Mouse (Mus musculus) C3H10T1/2 (cell line): ENCODE measurements around the gene Gm19345. TPM values are rescaled to one million over a fixed set of nuclear protein-coding genes. Genes with fewer than 3 reads are reported as not detected.

ENCODE experiments used
- polyA plus RNA-seq, 2 experiments: library from polyadenylated mRNA; unstranded; fragments of >200 nt; fragmentation: generic; extraction: Trizol; gene quantifications; one replicate each; pipeline ENCODE4 v1.2.1; 2012; ENCODE audit warnings: missing spikeins in 2 of 2

Gm19345 gene
- under 1 TPM in 1 of 2 experiments, not detected in 1; 0.12 TPM for polyA plus RNA-seq

GRCm38 (mm10) chr7:19851858-19852570, at the start of gene Gm19345:
TSS of gene Gm19345 (plus strand) at chr7:19852003.

GRCm38 (mm10) chr7:19822604-19823058, 29.2 kb upstream of the Gm19345 start, which contains the start of gene Bcl3:
TSS of gene Bcl3 (minus strand) at chr7:19822770.

GRCm38 (mm10) chr7:19861199-19861598, 9.4 kb downstream of the Gm19345 start, which contains the start of gene Ceacam16:
TSS of gene Ceacam16 (minus strand) at chr7:19861299.

GRCm38 (mm10) chr7:19887849-19888248, 36.0 kb downstream of the Gm19345 start, which contains the start of gene Ceacam19:
TSS of gene Ceacam19 (minus strand) at chr7:19887965.

Other genes with a start within 250 kb of the Gm19345 start
- gene Clasrp, start 247.5 kb upstream of the Gm19345 start, polyA plus RNA-seq, result 10 to 100 TPM; 11.9 to 28.1 TPM
- gene Relb, start 222.6 kb upstream of the Gm19345 start, polyA plus RNA-seq, result 10 to 100 TPM; 11.9 to 33.1 TPM
- gene Clptm1, start 187.0 kb upstream of the Gm19345 start, polyA plus RNA-seq, result 10 to 100 TPM; 82.8 to 99.6 TPM
- under 1 TPM in 1 of 2 experiments, not detected in 1; 0.94 TPM for gene Apoc2, start 174.1 kb upstream of the Gm19345 start, polyA plus RNA-seq
- not detected for gene Gm44805, start 170.6 kb upstream of the Gm19345 start, polyA plus RNA-seq
- gene Apoc4, start 170.5 kb upstream of the Gm19345 start, polyA plus RNA-seq, result 1 to 10 TPM in 1 of 2 experiments, not detected in 1; 4.6 TPM
- gene Apoc1, start 159.3 kb upstream of the Gm19345 start, polyA plus RNA-seq, result 10 to 100 TPM in 1 of 2 experiments, not detected in 1; 23.3 TPM
- 10 to 100 TPM in 1 of 2 experiments, under 1 TPM in 1; 0.54 to 25.5 TPM for gene Apoe, start 152.8 kb upstream of the Gm19345 start, polyA plus RNA-seq
- gene Tomm40, start 136.6 kb upstream of the Gm19345 start, polyA plus RNA-seq, result 100 to 1,000 TPM in 1 of 2 experiments, 10 to 100 TPM in 1; 73.6 to 172 TPM
- gene Nectin2, start 101.5 kb upstream of the Gm19345 start, polyA plus RNA-seq, result 10 to 100 TPM; 10.7 to 22.9 TPM
- gene Bcam, start 81.0 kb upstream of the Gm19345 start, polyA plus RNA-seq, result under 1 TPM; 0.04 to 0.12 TPM
- gene Cblc, start 55.2 kb upstream of the Gm19345 start, polyA plus RNA-seq, result under 1 TPM in 1 of 2 experiments, not detected in 1; 0.06 TPM
- 10 to 100 TPM in 1 of 2 experiments, 1 to 10 TPM in 1; 3.7 to 20.3 TPM for gene Bcl3, start 29.2 kb upstream of the Gm19345 start, polyA plus RNA-seq
- under 1 TPM in 1 of 2 experiments, not detected in 1; 0.04 TPM for gene Ceacam16, start 9.3 kb downstream of the Gm19345 start, polyA plus RNA-seq
- gene Ceacam19, start 36.0 kb downstream of the Gm19345 start, polyA plus RNA-seq, result not detected
- 1 to 10 TPM; 5.5 to 6.8 TPM for gene Pvr, start 69.2 kb downstream of the Gm19345 start, polyA plus RNA-seq
- under 1 TPM; 0.28 to 0.59 TPM for gene Igsf23, start 98.8 kb downstream of the Gm19345 start, polyA plus RNA-seq
- under 1 TPM in 1 of 2 experiments, not detected in 1; 0.01 TPM for gene Ceacam20, start 113.4 kb downstream of the Gm19345 start, polyA plus RNA-seq
- gene Nlrp9b, start 139.5 kb downstream of the Gm19345 start, polyA plus RNA-seq, result not detected
- gene Vmn1r91, start 247.7 kb downstream of the Gm19345 start, polyA plus RNA-seq, result not detected